Comparison of ENCODE assay signal across 12 mouse cellular contexts in genomic region chr4:128949470-128950005, GRCm38 (mm10). TPM values are rescaled to one million over a fixed set of nuclear protein-coding genes. Genes with fewer than 3 reads are reported as not detected.
DNase-seq lines count a peak whose midpoint lies in the region; ATAC-seq and TF ChIP-seq lines count a peak whose summit lies in the region.
"Had no signal": no experiment of that assay in that cellular context is flagged by ENCODE, and none has a peak within 500 bp of the region (broad histone marks: within the 10 kb centered on the region; RNA-seq: fewer than 3 reads in every experiment).

No protein-coding gene starts in this region.

- no peaks in the 10 kb centered on the region for H3K36me3 ChIP-seq in kidney, embryonic 14.5 days (ENCODE audit: control insufficient read depth, insufficient read depth, low read length)
- no peaks in the 10 kb centered on the region for H3K36me3 ChIP-seq in heart, adult 2 months (ENCODE audit: control insufficient read depth, insufficient read depth, low read length)
- H3K36me3 ChIP-seq: lung, embryonic 15.5 days had no signal

- no peak overlapping the region for H3K4me2 ChIP-seq in kidney, embryonic 14.5 days (replicated peaks; ENCODE audit: low read depth, low read length)
- H3K4me2 ChIP-seq: forebrain, embryonic 13.5 days; lung, embryonic 15.5 days had no signal

- no peak overlapping the region for H3K9ac ChIP-seq in kidney, embryonic 14.5 days (ENCODE audit: low read depth, low read length)
- no peak overlapping the region for H3K9ac ChIP-seq in heart, adult 2 months (ENCODE audit: low read depth, low read length)
- H3K9ac ChIP-seq: forebrain, embryonic 13.5 days; lung, embryonic 15.5 days had no signal

- intact Hi-C loops in heart, adult 2 months (cut with DNase I): no loop called here

- no peaks in the 10 kb centered on the region for H3K79me2 ChIP-seq in heart, adult 2 months (replicated peaks; ENCODE audit: control insufficient read depth, insufficient read depth, low read length)

- H3K27ac ChIP-seq in kidney, embryonic 14.5 days (ENCODE audit: low read depth, low read length): no peak overlapping the region
- H3K27ac ChIP-seq in heart, adult 2 months: no peak overlapping the region
- H3K27ac ChIP-seq: forebrain, embryonic 13.5 days; hindbrain, postnatal 0 days; lung, embryonic 15.5 days had no signal

- H3K4me3 ChIP-seq in kidney, embryonic 14.5 days (ENCODE audit: low read length): no peak overlapping the region
- no peak overlapping the region for H3K4me3 ChIP-seq in heart, adult 2 months
- H3K4me3 ChIP-seq: forebrain, embryonic 13.5 days; lung, embryonic 15.5 days had no signal

- DNase-seq in kidney, adult 9 months: peak; percentile 41
- peak; percentile 63 for DNase-seq in A20 (ENCODE audit: low read depth, low spot score)
- DNase-seq in brain, adult 2 months (ENCODE audit: low read depth, low spot score): peak; percentile 71
- peak; percentile 31 for DNase-seq in kidney, postnatal 10 days
- DNase-seq in gastrocnemius, adult 18-20 months (ENCODE audit: low spot score): no peak
- no peak for DNase-seq in urinary bladder, postnatal 25 days (ENCODE audit: low spot score)
- DNase-seq in heart, adult 2 months: no peak
- DNase-seq: thymus, adult 18-20 months had no signal

- no peak for TF ChIP-seq POLR2A in heart, adult 2 months (IDR thresholded peaks at IDR 0.05; ENCODE audit: insufficient read depth, low read depth, low read length)

- H3K9me3 ChIP-seq in kidney, embryonic 14.5 days (ENCODE audit: control insufficient read depth, low read length): no peaks in the 10 kb centered on the region
- H3K9me3 ChIP-seq: forebrain, embryonic 13.5 days; lung, embryonic 15.5 days had no signal

- H3K4me1 ChIP-seq in kidney, embryonic 14.5 days (ENCODE audit: control insufficient read depth, insufficient read depth, low read length): no peaks in the 10 kb centered on the region
- no peaks in the 10 kb centered on the region; the same call in none of the 2 replicates for H3K4me1 ChIP-seq in heart, adult 2 months (ENCODE audit: control insufficient read depth, insufficient read depth, low read length)

- H3K27me3 ChIP-seq in kidney, embryonic 14.5 days (ENCODE audit: control insufficient read depth, insufficient read depth, low read length): no peaks in the 10 kb centered on the region
- H3K27me3 ChIP-seq in heart, adult 2 months (ENCODE audit: control insufficient read depth, insufficient read depth, low read length): no peaks in the 10 kb centered on the region
- H3K27me3 ChIP-seq: lung, embryonic 15.5 days had no signal

- ATAC-seq in kidney, embryonic 14.5 days (ENCODE audit: low FRiP score, low TSS enrichment): no peak
- ATAC-seq: forebrain, embryonic 13.5 days had no signal

- WGBS in kidney, embryonic 14.5 days: 28% methylated on average over 15 of the region's 15 CpGs
- 49% methylated on average over 15 of the region's 15 CpGs for WGBS in heart, adult 2 months

- TF ChIP-seq EP300 in heart, adult 2 months (IDR thresholded peaks at IDR 0.05; ENCODE audit: insufficient read depth, low read depth, low read length): no peak

- TF ChIP-seq CTCF in heart, adult 2 months (IDR thresholded peaks at IDR 0.05): no peak

RNA-seq across cellular contexts. Expression of gene Azin2, which starts 12.7 kb away (rescaled TPM):
- 16.0 and 17.0 TPM in 2 replicates for polyA plus RNA-seq in kidney, embryonic 14.5 days (2014; fragmentation: Nextera tagmentation; extraction: Ambion mirVana)
- total RNA-seq in gastrocnemius, adult 18-20 months (2021): 1 to 10 TPM; 2.3 to 3.4 TPM
- 1 to 10 TPM; 2.0 to 3.0 TPM for total RNA-seq in heart, adult 2 months (2021)
- polyA plus RNA-seq in heart, adult 2 months (2012; rRNA removed): 3.2 and 3.7 TPM in 2 replicates

RNA-seq across cellular contexts. Expression of gene Ak2, which starts 42.2 kb away (rescaled TPM):
- 152 and 171 TPM in 2 replicates for polyA plus RNA-seq in kidney, embryonic 14.5 days (2014; fragmentation: Nextera tagmentation; extraction: Ambion mirVana)
- total RNA-seq in gastrocnemius, adult 18-20 months (2021): 10 to 100 TPM; 24.1 to 24.3 TPM
- 10 to 100 TPM; 63.1 to 70.5 TPM for total RNA-seq in heart, adult 2 months (2021)
- 41.8 and 43.4 TPM in 2 replicates for polyA plus RNA-seq in heart, adult 2 months (2012; rRNA removed)

Comparison
In these comparisons a context has a peak if more than half of its experiments do, and no peak if none do; other contexts are left out.
1. DNase-seq: peak in kidney, adult 9 months (single experiment), A20 (single experiment), brain, adult 2 months (single experiment) and kidney, postnatal 10 days (single experiment); none in gastrocnemius, adult 18-20 months (single experiment), urinary bladder, postnatal 25 days (single experiment) and heart, adult 2 months (0 of 2).